20 mouse cellular contexts compared by ENCODE assay signal in the genomic region with DNA sequence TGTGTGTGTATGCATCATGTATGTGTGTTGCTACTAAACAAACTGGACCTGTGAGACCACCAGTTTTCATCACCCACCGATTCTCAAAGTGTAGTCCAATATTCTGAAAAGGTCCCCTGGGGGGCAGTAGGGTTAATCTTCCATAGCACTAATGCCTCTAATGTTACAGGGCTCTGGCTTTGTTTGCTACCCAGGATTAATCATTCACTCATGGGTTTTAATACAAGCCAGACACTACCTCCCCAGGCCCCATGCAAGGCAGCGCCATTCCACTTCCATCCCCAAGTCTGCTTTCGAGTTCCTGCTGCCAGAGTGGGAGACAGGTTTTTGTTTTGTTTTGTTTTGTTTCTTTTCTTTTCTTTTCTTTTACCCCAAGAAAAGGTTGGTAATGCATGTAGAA.
A peak's percentile ranks its signal among the peaks of the same experiment; 100 is the strongest.
DNase-seq lines count a peak whose midpoint lies in the region; ATAC-seq lines count a peak whose summit lies in the region.
"Had no signal": no experiment of that assay in that cellular context is flagged by ENCODE, and none has a peak within 500 bp of the region (broad histone marks: within the 10 kb centered on the region; RNA-seq: fewer than 3 reads in every experiment).

No protein-coding gene starts in this region.

- H3K9me3 ChIP-seq in liver, embryonic 13.5 days (replicated peaks) = no peaks in the 10 kb centered on the region
- H3K9me3 ChIP-seq in liver, embryonic 11.5 days (ENCODE audit: control insufficient read depth, low read length) = no peaks in the 10 kb centered on the region
- H3K9me3 ChIP-seq: embryonic facial prominence, embryonic 15.5 days; forebrain, embryonic 15.5 days; heart, embryonic 12.5 days; hindbrain, embryonic 10.5 days; intestine, embryonic 15.5 days; limb, embryonic 15.5 days; midbrain, embryonic 15.5 days; neural tube, embryonic 12.5 days had no signal

- no peak overlapping the region for H3K27ac ChIP-seq in liver, embryonic 13.5 days
- no peak overlapping the region for H3K27ac ChIP-seq in liver, embryonic 11.5 days (ENCODE audit: low read depth, low read length)
- H3K27ac ChIP-seq: forebrain, embryonic 15.5 days; hindbrain, embryonic 10.5 days; intestine, embryonic 15.5 days; midbrain, embryonic 15.5 days; neural tube, embryonic 12.5 days had no signal

- no peak for DNase-seq in liver, embryonic 13.5 days
- DNase-seq in liver, embryonic 11.5 days (ENCODE audit: low spot score) = no peak
- peak; percentile 64 for DNase-seq in kidney, adult 11 months
- peak; percentile 61 for DNase-seq in kidney, postnatal 14 days
- peak; percentile 19 for DNase-seq in mesoderm, embryonic 11.5 days (ENCODE audit: low read depth, low spot score)
- no peak for DNase-seq in heart, adult 8-10 months (ENCODE audit: low spot score)
- DNase-seq in lung, adult 18-20 months = no peak
- DNase-seq in adrenal gland, postnatal 4 days (ENCODE audit: low spot score in 2 of 2) = no peak
- DNase-seq: cerebellum, adult 9-10 months; gastrocnemius, postnatal 10 days; layer of hippocampus, postnatal 36 days; thymus, postnatal 36 days had no signal

- no peaks in the 10 kb centered on the region for H3K27me3 ChIP-seq in liver, embryonic 13.5 days
- H3K27me3 ChIP-seq in liver, embryonic 11.5 days (replicated peaks; ENCODE audit: control insufficient read depth, insufficient read depth, low read length) = no peaks in the 10 kb centered on the region
- H3K27me3 ChIP-seq: embryonic facial prominence, embryonic 15.5 days; forebrain, embryonic 15.5 days; heart, embryonic 12.5 days; intestine, embryonic 15.5 days; limb, embryonic 15.5 days; midbrain, embryonic 15.5 days; neural tube, embryonic 12.5 days had no signal

- no peak overlapping the region for H3K9ac ChIP-seq in liver, embryonic 13.5 days
- H3K9ac ChIP-seq in liver, embryonic 11.5 days (ENCODE audit: low read depth, low read length) = no peak overlapping the region
- H3K9ac ChIP-seq: embryonic facial prominence, embryonic 15.5 days; forebrain, embryonic 15.5 days; heart, embryonic 12.5 days; intestine, embryonic 15.5 days; limb, embryonic 15.5 days; midbrain, embryonic 15.5 days; neural tube, embryonic 12.5 days had no signal

- no peaks in the 10 kb centered on the region for H3K4me1 ChIP-seq in liver, embryonic 13.5 days (replicated peaks)
- H3K4me1 ChIP-seq in liver, embryonic 11.5 days (replicated peaks; ENCODE audit: control insufficient read depth, insufficient read depth, low read length) = no peaks in the 10 kb centered on the region
- H3K4me1 ChIP-seq: intestine, embryonic 15.5 days; midbrain, embryonic 15.5 days; neural tube, embryonic 12.5 days had no signal

- H3K4me3 ChIP-seq in liver, embryonic 13.5 days (replicated peaks) = no peak overlapping the region
- no peak overlapping the region for H3K4me3 ChIP-seq in liver, embryonic 11.5 days (ENCODE audit: low read depth, low read length)
- H3K4me3 ChIP-seq: embryonic facial prominence, embryonic 15.5 days; forebrain, embryonic 15.5 days; heart, embryonic 12.5 days; hindbrain, embryonic 10.5 days; intestine, embryonic 15.5 days; limb, embryonic 15.5 days; midbrain, embryonic 15.5 days; neural tube, embryonic 12.5 days had no signal

- 0 out of 2 replicates have a peak, but pooled peaks have one; percentile 41 for ATAC-seq in liver, embryonic 13.5 days (ENCODE audit: low read depth)
- ATAC-seq in liver, embryonic 11.5 days (replicated peaks; ENCODE audit: low FRiP score) = no peak
- ATAC-seq: forebrain, embryonic 15.5 days; intestine, embryonic 15.5 days; midbrain, embryonic 15.5 days had no signal

- no peak overlapping the region for H3K4me2 ChIP-seq in liver, embryonic 13.5 days
- no peak overlapping the region for H3K4me2 ChIP-seq in liver, embryonic 11.5 days
- H3K4me2 ChIP-seq: embryonic facial prominence, embryonic 15.5 days; forebrain, embryonic 15.5 days; heart, embryonic 12.5 days; intestine, embryonic 15.5 days; limb, embryonic 15.5 days; midbrain, embryonic 15.5 days; neural tube, embryonic 12.5 days had no signal

- H3K36me3 ChIP-seq in liver, embryonic 13.5 days = no peaks in the 10 kb centered on the region
- H3K36me3 ChIP-seq in liver, embryonic 11.5 days (ENCODE audit: control insufficient read depth, insufficient read depth, low read length) = no peaks in the 10 kb centered on the region
- H3K36me3 ChIP-seq: embryonic facial prominence, embryonic 15.5 days; forebrain, embryonic 15.5 days; heart, embryonic 12.5 days; hindbrain, embryonic 10.5 days; intestine, embryonic 15.5 days; limb, embryonic 15.5 days; midbrain, embryonic 15.5 days; neural tube, embryonic 12.5 days had no signal

- whole genome bisulfite sequencing in liver, embryonic 13.5 days (ENCODE audit: insufficient replicate concordance) = 50% methylated on average over 3 of the region's 3 CpGs
- 56% methylated on average over 3 of the region's 3 CpGs for WGBS in liver, embryonic 11.5 days

Comparison
In these comparisons a context has a peak if more than half of its experiments do, and no peak if none do; other contexts are left out.
1. DNase-seq: peak in kidney, adult 11 months (single experiment), kidney, postnatal 14 days (single experiment) and mesoderm, embryonic 11.5 days (single experiment); none in liver, embryonic 13.5 days (single experiment), liver, embryonic 11.5 days (single experiment), heart, adult 8-10 months (single experiment), lung, adult 18-20 months (0 of 2) and adrenal gland, postnatal 4 days (0 of 2).